In the genomic region with DNA sequence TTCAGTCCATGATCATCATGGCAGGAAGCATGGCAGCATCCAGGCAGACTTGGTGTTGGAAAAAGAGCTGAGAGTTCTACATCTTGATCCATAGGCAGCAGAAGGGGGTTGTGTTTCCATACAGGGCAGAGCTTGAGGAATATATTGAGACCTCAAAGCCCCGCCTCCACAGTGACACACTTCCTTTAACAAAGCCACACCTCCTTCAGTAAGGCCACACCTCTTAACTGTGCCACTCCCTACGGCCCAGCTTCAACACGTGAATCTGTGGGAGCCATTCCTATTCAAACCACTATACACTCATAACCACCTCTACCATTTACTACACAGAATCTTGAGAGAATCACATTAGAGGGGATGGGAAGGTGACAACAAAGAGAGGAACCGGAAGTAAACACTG, we compare ENCODE assay signal across 19 mouse cellular contexts. TPM values are rescaled to one million over a fixed set of nuclear protein-coding genes. Genes with fewer than 3 reads are reported as not detected.
DNase-seq lines count a peak whose midpoint lies in the region; ATAC-seq and TF ChIP-seq lines count a peak whose summit lies in the region.
"Had no signal": no experiment of that assay in that cellular context is flagged by ENCODE, and none has a peak within 500 bp of the region (broad histone marks: within the 10 kb centered on the region; RNA-seq: fewer than 3 reads in every experiment).

No protein-coding gene starts in this region.

- peaks cover 27 to 90% of the 10 kb centered on the region in 2 experiments for H3K4me1 ChIP-seq in CH12.LX (ENCODE audit: control insufficient read depth in 1 of 2, insufficient read depth in 2 of 2)
- H3K4me1 ChIP-seq in liver, postnatal 0 days (ENCODE audit: insufficient read depth) = peaks cover 47% of the 10 kb centered on the region
- H3K4me1 ChIP-seq in forebrain, embryonic 16.5 days (replicated peaks; ENCODE audit: control insufficient read depth, insufficient read depth, low read length) = peaks cover 3% of the 10 kb centered on the region; the same call in 1 of the 2 replicates

- H3K4me3 ChIP-seq in CH12.LX (replicated peaks in 1 of 3; ENCODE audit: low read depth in 2 of 3, low read length in 2 of 3, poor library complexity in 1 of 3) = no peak overlapping the region
- H3K4me3 ChIP-seq in liver, postnatal 0 days (ENCODE audit: low read depth, low read length) = no peak overlapping the region
- no peak overlapping the region for H3K4me3 ChIP-seq in forebrain, embryonic 16.5 days (replicated peaks; ENCODE audit: low read length)
- H3K4me3 ChIP-seq: erythroblast, embryonic 14.5 days; hindbrain, embryonic 12.5 days; intestine, embryonic 15.5 days; left cerebral cortex, adult 2 months; limb, embryonic 12.5 days had no signal

- in situ Hi-C loops in CH12.LX (cut with MboI; ENCODE audit: low pct_ligation_motif_present, low pct_unique_long_range_greater_than_20kb, low sequenced_read_pairs) = no loop called here

- no peak for TF ChIP-seq POLR2A in CH12.LX (IDR thresholded peaks at IDR 0.05; ENCODE audit: low read depth, low read length)

- dilution Hi-C loops in CH12.LX (cut with MboI; ENCODE audit: extremely low pct_ligation_motif_present, extremely low pct_unique_long_range_greater_than_20kb, low sequenced_read_pairs) = no loop called here

- 72% methylated on average over 4 of the region's 4 CpGs for WGBS in liver, postnatal 0 days (ENCODE audit: insufficient replicate concordance)
- 91% methylated on average over 4 of the region's 4 CpGs for WGBS in forebrain, embryonic 16.5 days

- TF ChIP-seq EP300 in CH12.LX (IDR thresholded peaks at IDR 0.05; ENCODE audit: low read length) = no peak
- TF ChIP-seq EP300 in liver, postnatal 0 days (IDR thresholded peaks at IDR 0.05; ENCODE audit: low read depth) = no peak

- no peak overlapping the region for H3K9ac ChIP-seq in CH12.LX (ENCODE audit: insufficient read depth, low read depth)
- no peak overlapping the region for H3K9ac ChIP-seq in liver, postnatal 0 days (replicated peaks)
- H3K9ac ChIP-seq in forebrain, embryonic 16.5 days (replicated peaks; ENCODE audit: low read depth, low read length) = no peak overlapping the region
- H3K9ac ChIP-seq: hindbrain, embryonic 12.5 days; intestine, embryonic 15.5 days; limb, embryonic 12.5 days; lung, embryonic 14.5 days had no signal

- no peaks in the 10 kb centered on the region for H3K27me3 ChIP-seq in CH12.LX (replicated peaks)
- no peaks in the 10 kb centered on the region for H3K27me3 ChIP-seq in liver, postnatal 0 days (ENCODE audit: insufficient read depth, low read length)
- no peaks in the 10 kb centered on the region for H3K27me3 ChIP-seq in forebrain, embryonic 16.5 days (replicated peaks; ENCODE audit: control insufficient read depth, insufficient read depth, low read length)
- H3K27me3 ChIP-seq: hindbrain, embryonic 12.5 days; intestine, embryonic 15.5 days; limb, embryonic 12.5 days had no signal

- peaks cover 2% of the 10 kb centered on the region for H3K9me3 ChIP-seq in CH12.LX (replicated peaks; ENCODE audit: low read length)
- H3K9me3 ChIP-seq in liver, postnatal 0 days (ENCODE audit: low read length) = no peaks in the 10 kb centered on the region
- no peaks in the 10 kb centered on the region for H3K9me3 ChIP-seq in forebrain, embryonic 16.5 days (ENCODE audit: control insufficient read depth, low read length)
- H3K9me3 ChIP-seq: hindbrain, embryonic 12.5 days; intestine, embryonic 15.5 days had no signal

- H3K27ac ChIP-seq in CH12.LX (ENCODE audit: insufficient read depth, low read depth) = no peak overlapping the region
- H3K27ac ChIP-seq in liver, postnatal 0 days (ENCODE audit: low read depth) = no peak overlapping the region
- no peak overlapping the region for H3K27ac ChIP-seq in forebrain, embryonic 16.5 days (ENCODE audit: low read length)
- H3K27ac ChIP-seq: hindbrain, embryonic 12.5 days; intestine, embryonic 15.5 days; left cerebral cortex, adult 2 months; limb, embryonic 12.5 days had no signal

- peak; percentile 32; the same call in 1 of the 2 replicates for ATAC-seq in liver, postnatal 0 days
- no peak for ATAC-seq in forebrain, embryonic 16.5 days
- ATAC-seq: forebrain, embryonic 14.5 days; intestine, embryonic 15.5 days had no signal

- H3K79me2 ChIP-seq in CH12.LX (replicated peaks; ENCODE audit: control insufficient read depth, extremely low read depth, insufficient read depth, poor library complexity, severe bottlenecking) = peaks cover 64% of the 10 kb centered on the region

- DNase-seq in A20 (ENCODE audit: low read depth, low spot score) = peak; percentile 53
- DNase-seq in CH12.LX (ENCODE audit: extremely low read depth) = peak; percentile 53
- DNase-seq in c-Kit-positive CD71-positive TER-119-positive erythroid progenitor cells, embryonic 14.5 days (ENCODE audit: low spot score) = peak; percentile 32
- no peak for DNase-seq in liver, postnatal 0 days
- DNase-seq in frontal cortex, postnatal 36 days (ENCODE audit: low spot score in 2 of 2) = no peak
- DNase-seq in urinary bladder, adult 2 months (ENCODE audit: low spot score) = no peak
- DNase-seq: cerebellum, adult 18-20 months; heart, adult 11 months; kidney, postnatal 14 days; lung, embryonic 14.5 days; right cerebral cortex, postnatal 14 days; thymus, postnatal 25 days had no signal

- no peak for TF ChIP-seq CTCF in CH12.LX (conservative IDR thresholded peaks at IDR 0.05 in 1 of 2, IDR thresholded peaks at IDR 0.05 in 1 of 2; ENCODE audit: low read depth in 2 of 2, low read length in 2 of 2)
- no peak for TF ChIP-seq CTCF in liver, postnatal 0 days (IDR thresholded peaks at IDR 0.05; ENCODE audit: low read depth)

- no peak overlapping the region for H3K4me2 ChIP-seq in CH12.LX (ENCODE audit: insufficient read depth, low read depth, poor library complexity, severe bottlenecking)
- H3K4me2 ChIP-seq in liver, postnatal 0 days (ENCODE audit: low read depth, low read length) = no peak overlapping the region
- H3K4me2 ChIP-seq in forebrain, embryonic 16.5 days (ENCODE audit: low read length) = no peak overlapping the region
- H3K4me2 ChIP-seq: hindbrain, embryonic 12.5 days; intestine, embryonic 15.5 days; limb, embryonic 12.5 days; lung, embryonic 14.5 days had no signal

- H3K36me3 ChIP-seq in CH12.LX (replicated peaks in 1 of 2; ENCODE audit: control insufficient read depth in 1 of 2, insufficient read depth in 1 of 2, low read length in 1 of 2) = peaks cover 0 to 26% of the 10 kb centered on the region in 2 experiments
- H3K36me3 ChIP-seq in liver, postnatal 0 days (replicated peaks; ENCODE audit: insufficient read depth, low read length) = no peaks in the 10 kb centered on the region
- H3K36me3 ChIP-seq in forebrain, embryonic 16.5 days (ENCODE audit: control insufficient read depth, insufficient read depth) = no peaks in the 10 kb centered on the region
- H3K36me3 ChIP-seq: intestine, embryonic 15.5 days had no signal

- no peak for TF ChIP-seq RAD21 in CH12.LX (IDR thresholded peaks at IDR 0.05; ENCODE audit: low read depth, low read length)

TF ChIP-seq in CH12.LX, 34 proteins besides CTCF, POLR2A, EP300 and RAD21:
- TF ChIP-seq KAT2A (IDR thresholded peaks at IDR 0.05; ENCODE audit: insufficient replicate concordance, low read length) (no peak), USF1 (IDR thresholded peaks at IDR 0.05; ENCODE audit: low read depth, low read length) (no peak), PAX5 (IDR thresholded peaks at IDR 0.05; ENCODE audit: low read length) (no peak), IRF4 (IDR thresholded peaks at IDR 0.05; ENCODE audit: low read depth, low read length) (no peak), MYC (IDR thresholded peaks at IDR 0.05; ENCODE audit: low read depth, low read length) (no peak), JUND (conservative IDR thresholded peaks at IDR 0.05; ENCODE audit: low read depth, low read length) (no peak)

RNA-seq across cellular contexts. Expression of gene Lrch1, which starts 6.9 kb away (rescaled TPM):
- total RNA-seq in CH12.LX (2012; rRNA removed) (10.3 TPM in 2 replicates), CH12.LX (2014; rRNA removed) (12.8 and 14.1 TPM in 2 replicates)
- 21.6 and 23.3 TPM in 2 replicates for polyA plus RNA-seq in CH12.LX (2012; ENCODE audit: insufficient read length, low read depth)
- polyA plus RNA-seq in liver, postnatal 0 days (2015; fragmentation: Nextera tagmentation; extraction: Ambion mirVana) = 2.8 and 3.6 TPM in 2 replicates
- 11.4 and 12.5 TPM in 2 replicates for polyA plus RNA-seq in forebrain, embryonic 16.5 days (2015; fragmentation: Nextera tagmentation; extraction: Ambion mirVana)
- polyA plus RNA-seq in urinary bladder, adult 2 months (2012; rRNA removed) = 23.0 and 27.0 TPM in 2 replicates

Comparison
In these comparisons a context has a peak if more than half of its experiments do, and no peak if none do; other contexts are left out.
1. DNase-seq: peak in A20 (single experiment), CH12.LX (single experiment) and c-Kit-positive CD71-positive TER-119-positive erythroid progenitor cells, embryonic 14.5 days (single experiment); none in liver, postnatal 0 days (single experiment), frontal cortex, postnatal 36 days (0 of 2) and urinary bladder, adult 2 months (single experiment).